Mouse (Mus musculus) gastrocnemius, adult 18-20 months (tissue): ENCODE measurements at regions not wholly inside any gene's neighbourhood (a gene's known extent, or its start where the extent isn't known, plus 50 kb on each side); places are given as distances from the start of the nearest gene placed in this dataset.
A peak's percentile ranks its signal among the peaks of the same experiment; 100 is the strongest.

Source experiments
- DNase-seq: peaks from one replicate; pipeline ENCODE4 v3.0.0; 2021; ENCODE audit warnings: low spot score

- no peak for DNase-seq
These were observed 355.5 kb downstream of the Anxa1 start for GRCm38 (mm10) chr19:20035223-20035622.

- DNase-seq = no peak
These were observed 363.0 kb downstream of the Anxa1 start for GRCm38 (mm10) chr19:20027667-20028282.

- DNase-seq = no peak
These were observed 376.6 kb downstream of the Anxa1 start for GRCm38 (mm10) chr19:20014114-20014513.

- no peak for DNase-seq
These were observed 380.8 kb downstream of the Anxa1 start for GRCm38 (mm10) chr19:20009801-20010441.

GRCm38 (mm10) chr19:20005932-20006625, 384.7 kb downstream of the Anxa1 start:
- no peak for DNase-seq

- no peak for DNase-seq
These were observed 403.5 kb downstream of the Anxa1 start for GRCm38 (mm10) chr19:19987255-19987654.

GRCm38 (mm10) chr19:19978816-19979215, 411.9 kb downstream of the Anxa1 start:
- DNase-seq = no peak

- no peak for DNase-seq
These were observed 413.0 kb downstream of the Anxa1 start for GRCm38 (mm10) chr19:19977609-19978259.

- DNase-seq = no peak
These were observed 414.0 kb downstream of the Anxa1 start for GRCm38 (mm10) chr19:19976776-19977175.

GRCm38 (mm10) chr19:19969780-19970512, 420.8 kb downstream of the Anxa1 start:
- no peak for DNase-seq

- no peak for DNase-seq
These were observed 421.4 kb downstream of the Anxa1 start for GRCm38 (mm10) chr19:19969335-19969734.

GRCm38 (mm10) chr19:19945247-19945646, 445.5 kb downstream of the Anxa1 start:
- DNase-seq = no peak

GRCm38 (mm10) chr19:19942697-19943096, 448.0 kb downstream of the Anxa1 start:
- no peak for DNase-seq

GRCm38 (mm10) chr19:19921109-19921508, 469.6 kb downstream of the Anxa1 start:
- DNase-seq = no peak

- no peak for DNase-seq
These were observed 504.6 kb downstream of the Anxa1 start for GRCm38 (mm10) chr19:19885933-19886710.

- DNase-seq = no peak
These were observed 509.8 kb downstream of the Anxa1 start for GRCm38 (mm10) chr19:19880895-19881294.

- DNase-seq = no peak
These were observed 542.6 kb downstream of the Anxa1 start for GRCm38 (mm10) chr19:19848152-19848551.

- DNase-seq = no peak
These were observed 582.8 kb downstream of the Anxa1 start for GRCm38 (mm10) chr19:19807992-19808391.

GRCm38 (mm10) chr19:19793835-19794234, 596.9 kb downstream of the Anxa1 start:
- no peak for DNase-seq

GRCm38 (mm10) chr19:19783507-19783906, 607.2 kb downstream of the Anxa1 start:
- DNase-seq = peak; percentile 28

- no peak for DNase-seq
These were observed 612.9 kb downstream of the Anxa1 start for GRCm38 (mm10) chr19:19777891-19778290.
